Mouse (Mus musculus) urinary bladder, postnatal 36 days (tissue): ENCODE results near the gene Gm2115.

Experiments
- DNase-seq, 2 experiments: peaks; one replicate each; pipeline ENCODE4 v3.0.0; 2022; ENCODE audit warnings: low spot score in 2 of 2, mixed read lengths in 1 of 2

The Gm2115 gene

DNA sequence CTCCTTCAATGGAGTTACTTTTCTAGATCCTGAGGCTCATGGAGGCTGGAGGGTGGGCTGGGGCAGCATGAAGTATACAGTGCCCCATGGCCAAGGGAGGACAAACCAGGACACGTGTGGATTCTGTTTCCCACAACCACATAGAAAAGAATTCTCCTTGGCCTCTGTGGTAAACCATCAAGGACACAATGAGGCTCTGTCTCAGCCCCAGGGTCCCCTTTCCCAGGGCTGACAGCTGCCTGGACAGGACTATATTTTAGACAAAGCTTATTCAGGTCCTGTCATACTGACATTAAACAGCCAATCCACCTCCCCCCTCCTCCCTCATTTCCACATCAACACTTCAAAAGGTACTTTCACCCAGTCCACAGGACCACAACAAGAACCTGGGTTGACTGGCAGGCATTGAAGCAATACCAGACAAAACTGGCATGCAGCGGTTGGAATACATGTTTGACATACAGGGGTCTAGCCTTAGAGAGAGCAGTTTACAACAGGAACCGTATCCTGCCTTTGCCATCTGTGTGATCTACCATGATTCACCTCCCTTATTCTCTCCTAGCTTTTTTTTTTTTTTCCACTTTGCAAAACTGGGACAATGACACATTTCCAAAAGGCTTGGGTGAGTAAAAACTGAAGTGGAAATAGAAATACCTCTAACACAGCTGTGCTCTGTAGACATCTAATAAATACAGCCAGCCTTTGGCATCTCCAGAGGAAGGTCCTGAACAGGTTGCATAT is 57.8 kb downstream of the Gm2115 start:
- no peak for DNase-seq

DNA sequence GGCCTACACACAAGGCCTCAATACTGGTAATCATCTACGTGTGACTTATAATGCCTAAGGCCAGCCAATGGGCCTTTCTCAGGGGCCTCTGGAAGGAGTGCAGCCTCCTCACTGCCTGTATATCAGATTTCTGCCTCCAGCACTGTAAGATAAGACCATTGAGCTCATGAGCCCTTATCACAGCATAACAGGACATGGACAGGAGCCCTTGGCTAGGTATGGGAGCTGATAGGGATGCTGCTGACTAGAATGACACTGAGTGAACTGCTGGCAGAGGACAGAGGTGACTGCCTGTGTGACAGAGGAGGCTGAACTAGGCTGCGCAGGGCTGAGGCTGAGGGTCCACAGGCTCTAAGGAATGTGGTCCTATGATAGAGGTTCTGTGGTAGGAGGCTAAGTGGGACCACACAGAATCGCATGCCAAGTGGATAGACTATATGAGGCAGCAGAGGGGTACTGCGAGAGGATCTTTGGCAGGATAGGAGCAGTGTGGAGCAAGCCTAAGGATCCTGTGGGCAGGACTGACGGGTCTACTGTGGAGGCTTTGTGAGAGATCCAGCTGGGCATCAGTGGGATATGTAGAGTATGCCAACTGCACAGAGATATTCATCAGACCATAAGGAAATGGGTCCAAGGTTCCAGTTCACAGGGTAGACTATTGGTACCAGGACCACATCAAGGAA is 58.5 kb downstream of the Gm2115 start:
- DNase-seq, result no peak

DNA sequence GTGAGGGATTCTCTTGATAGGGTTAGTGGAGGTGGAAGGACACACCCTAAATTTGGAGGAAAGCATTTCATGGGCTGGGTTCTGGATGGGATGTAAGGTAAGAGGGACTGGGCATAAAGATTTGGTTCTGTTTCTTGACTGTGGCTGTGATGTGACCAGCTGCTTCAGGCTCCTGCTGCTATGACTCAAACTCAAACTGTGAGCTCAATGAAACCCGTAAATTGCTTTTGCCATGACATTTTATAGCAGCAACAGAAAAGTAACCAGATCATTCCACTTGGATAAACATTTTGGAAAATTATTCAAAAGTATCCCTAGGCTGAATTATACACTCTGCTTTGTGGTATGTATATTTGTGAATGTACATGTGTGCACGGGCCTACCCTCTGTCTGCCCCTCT is 61.9 kb downstream of the Gm2115 start:
- no peak for DNase-seq

DNA sequence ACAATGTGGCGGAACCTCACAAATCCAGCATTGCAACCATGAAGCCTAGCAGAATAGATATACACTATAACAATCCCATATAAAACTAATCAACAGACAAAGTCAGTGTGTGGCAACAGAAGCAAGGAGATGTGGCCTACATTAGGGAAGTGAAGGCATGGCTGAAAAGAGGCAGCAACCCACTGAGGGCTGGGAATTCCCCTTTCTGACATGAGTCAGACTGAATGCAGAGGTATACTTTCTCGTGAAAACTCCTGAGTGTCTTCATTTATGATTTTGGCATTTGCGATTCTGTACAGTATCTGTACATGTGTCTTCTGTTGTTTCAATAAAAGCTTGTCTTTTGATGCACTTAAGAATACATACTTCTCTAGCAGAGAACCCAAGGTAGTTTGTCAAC is 62.6 kb downstream of the Gm2115 start:
- DNase-seq, result no peak

DNA sequence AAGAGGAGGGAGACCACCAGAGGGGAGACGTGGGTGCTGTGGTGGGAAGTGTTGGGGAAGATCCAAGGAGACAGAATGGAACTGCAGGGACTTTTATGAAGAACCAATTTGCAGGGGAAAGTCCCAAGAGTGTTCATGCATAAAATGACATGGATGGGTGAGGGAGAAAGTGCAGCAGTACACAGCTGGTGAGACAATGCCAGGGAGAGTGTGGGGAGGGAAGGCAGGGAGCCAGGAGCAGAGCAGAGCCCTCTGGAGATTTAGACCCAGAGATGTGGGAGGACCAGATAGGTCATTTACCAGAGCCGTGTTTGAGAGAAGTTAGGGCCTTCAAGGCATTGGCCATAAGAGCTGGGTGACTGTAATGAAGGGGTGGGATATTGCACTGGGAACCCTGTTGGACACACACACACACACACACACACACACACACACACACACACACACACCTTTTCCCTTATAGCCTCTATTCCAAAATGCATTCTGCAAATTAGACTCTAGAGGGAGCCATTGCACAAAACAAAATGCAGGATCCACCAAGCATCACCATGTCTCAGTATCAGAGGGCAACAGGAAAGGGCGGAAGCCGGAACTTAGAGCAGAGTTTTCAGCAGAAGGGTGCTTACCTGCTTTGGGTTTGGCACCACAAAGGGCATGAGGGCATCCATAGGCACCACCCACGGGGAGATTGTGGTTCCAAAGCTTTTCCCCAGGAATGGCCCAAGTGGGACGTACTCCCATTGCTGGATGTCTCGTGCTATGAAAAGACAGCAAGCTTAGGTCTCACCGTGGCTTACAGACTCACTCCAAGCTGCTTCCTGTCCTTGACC is 65.5 kb downstream of the Gm2115 start:
- DNase-seq, result no peak

DNA sequence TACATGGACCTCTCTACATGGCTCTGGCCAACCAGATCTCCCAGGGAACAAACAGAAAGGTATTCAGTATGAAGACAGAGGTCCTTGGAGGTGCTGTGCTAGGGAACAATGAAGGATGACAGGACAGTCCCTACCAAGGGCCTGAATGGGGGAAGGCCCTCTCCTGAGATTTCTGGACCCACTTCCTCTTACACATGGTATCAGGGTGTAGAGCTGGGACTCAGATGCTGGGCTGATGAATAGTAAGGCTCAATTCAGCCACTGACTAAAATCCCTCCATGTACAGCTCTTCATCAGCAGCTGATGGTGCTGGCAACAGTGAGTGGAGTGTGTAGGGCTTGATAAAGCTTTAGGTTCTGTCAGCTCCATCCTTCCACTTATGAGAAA is 66.2 kb downstream of the Gm2115 start:
- DNase-seq, result no peak

DNA sequence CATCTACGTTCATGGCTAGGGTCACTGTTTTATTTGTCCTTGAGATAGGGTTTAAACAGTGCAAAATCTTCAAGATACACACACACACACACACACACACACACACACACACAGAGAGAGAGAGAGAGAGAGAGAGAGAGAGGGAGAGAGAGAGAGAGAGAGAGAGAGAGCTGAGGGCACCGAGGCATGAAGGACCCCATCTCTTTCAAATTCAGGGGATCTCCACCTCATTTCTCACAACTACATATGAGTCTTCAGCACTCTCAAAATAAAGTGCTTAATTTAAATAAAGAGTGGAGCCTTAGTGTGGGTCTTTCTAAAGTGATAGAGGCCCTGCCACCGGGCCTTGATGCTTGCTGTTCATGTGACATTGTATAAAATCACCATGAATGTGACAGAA is 67.2 kb downstream of the Gm2115 start:
- no peak for DNase-seq

DNA sequence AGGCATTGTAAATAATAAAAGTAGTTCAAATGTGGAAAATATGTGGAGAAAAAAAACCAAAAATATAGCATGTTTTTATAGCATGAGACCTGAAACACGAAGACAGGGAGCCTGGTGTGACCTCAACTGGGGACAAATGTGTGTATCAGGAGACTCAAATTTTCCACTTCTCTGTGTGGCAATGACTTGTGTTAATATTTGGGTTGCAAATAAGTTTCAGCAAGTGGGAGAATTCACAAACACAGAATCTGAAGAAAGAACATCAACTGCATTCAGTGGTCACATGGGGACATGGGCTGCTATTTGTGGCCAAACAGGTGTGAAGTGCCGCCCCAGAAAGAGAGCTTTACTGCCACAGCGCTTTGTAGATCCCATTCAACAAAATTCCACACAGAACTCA is 67.9 kb downstream of the Gm2115 start:
- no peak for DNase-seq

DNA sequence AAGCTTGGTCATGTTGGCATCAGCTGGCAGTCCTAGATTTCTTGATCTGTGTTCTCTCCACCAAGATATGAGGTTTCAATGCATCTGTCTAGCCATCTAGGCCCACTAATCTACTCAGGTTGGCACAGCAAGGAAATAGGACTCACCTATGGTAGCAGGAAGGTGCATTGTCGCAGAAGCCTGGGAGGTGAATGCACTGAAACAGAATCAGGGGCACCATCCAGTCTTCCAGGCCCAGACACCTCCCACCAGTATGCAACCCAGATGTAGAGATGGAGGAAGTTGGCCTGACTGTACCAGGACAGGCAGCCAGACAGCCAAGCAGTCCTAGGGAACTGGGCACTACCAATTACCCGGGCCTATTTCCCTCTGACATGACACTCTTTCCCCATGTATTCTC is 71.9 kb downstream of the Gm2115 start:
- no peak for DNase-seq

DNA sequence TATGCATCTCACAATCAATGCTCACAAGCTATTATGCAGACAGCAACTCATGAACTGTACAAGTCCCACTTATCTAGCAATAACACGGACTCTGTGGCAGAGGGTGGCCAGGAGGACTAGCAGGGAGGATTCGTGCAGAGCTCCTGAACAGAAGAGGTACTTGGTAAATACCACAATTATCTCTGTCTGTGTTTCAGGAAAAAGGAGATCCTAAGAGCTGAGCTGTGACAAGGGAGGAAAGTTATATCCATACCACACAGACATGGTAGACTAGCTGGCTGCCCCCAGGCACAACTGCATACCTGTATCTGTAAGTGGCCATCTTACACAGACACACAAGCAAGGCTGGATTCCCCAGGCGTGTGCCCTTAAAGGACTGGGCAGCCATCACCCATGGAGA is 72.6 kb downstream of the Gm2115 start:
- no peak for DNase-seq

DNA sequence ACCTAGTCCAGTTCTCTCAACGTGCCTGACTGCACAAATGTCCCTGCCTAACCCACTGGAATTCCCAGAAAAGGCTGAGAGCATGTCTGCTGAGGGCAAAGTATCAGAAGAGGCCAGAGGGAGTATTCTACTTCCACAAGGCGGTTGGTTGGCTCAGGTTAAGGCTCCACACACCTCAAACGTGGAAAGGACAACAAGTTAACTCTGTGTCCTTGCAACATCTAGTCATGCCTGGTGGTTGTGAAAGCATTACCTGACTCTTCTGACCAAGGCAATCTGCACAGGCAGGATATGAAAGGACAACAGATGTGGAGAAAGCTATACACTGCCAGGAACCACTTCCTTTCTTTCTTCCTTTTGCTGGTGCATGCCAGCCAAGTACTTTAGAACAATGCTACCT is 75.7 kb downstream of the Gm2115 start:
- DNase-seq, result peak in 1 of 2 experiments; percentile 26

DNA sequence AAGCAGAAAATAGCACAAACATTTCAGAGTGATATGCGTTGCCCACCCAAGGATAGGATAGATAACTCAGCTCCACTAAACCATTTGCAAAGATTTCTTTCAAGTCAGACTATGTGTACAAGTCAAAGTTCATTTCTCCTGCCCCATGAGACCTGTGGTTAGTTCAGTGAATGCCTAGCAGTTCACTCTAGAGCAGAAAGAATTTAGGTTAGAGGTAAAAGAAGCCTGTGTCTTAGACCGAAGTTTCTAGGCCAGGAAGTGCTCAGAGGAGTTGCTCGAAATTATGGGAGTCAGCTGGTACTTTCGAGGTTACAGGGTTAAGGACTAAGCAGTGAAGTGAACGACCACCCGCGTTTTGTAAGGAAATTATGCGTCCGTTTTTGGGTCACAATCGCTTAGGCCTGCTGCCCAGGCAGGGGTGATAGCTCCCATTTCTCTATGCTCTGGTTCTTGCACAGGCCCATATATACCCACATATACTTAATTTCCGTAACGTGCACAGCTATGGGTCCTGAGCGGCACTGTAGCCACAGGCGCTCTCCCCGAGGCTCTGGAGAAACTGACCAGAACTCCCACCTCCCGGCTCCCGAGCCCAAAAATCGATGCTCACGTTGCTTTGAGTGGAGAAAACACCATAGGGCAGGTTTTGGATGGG is 76.4 kb downstream of the Gm2115 start:
- DNase-seq, result no peak

DNA sequence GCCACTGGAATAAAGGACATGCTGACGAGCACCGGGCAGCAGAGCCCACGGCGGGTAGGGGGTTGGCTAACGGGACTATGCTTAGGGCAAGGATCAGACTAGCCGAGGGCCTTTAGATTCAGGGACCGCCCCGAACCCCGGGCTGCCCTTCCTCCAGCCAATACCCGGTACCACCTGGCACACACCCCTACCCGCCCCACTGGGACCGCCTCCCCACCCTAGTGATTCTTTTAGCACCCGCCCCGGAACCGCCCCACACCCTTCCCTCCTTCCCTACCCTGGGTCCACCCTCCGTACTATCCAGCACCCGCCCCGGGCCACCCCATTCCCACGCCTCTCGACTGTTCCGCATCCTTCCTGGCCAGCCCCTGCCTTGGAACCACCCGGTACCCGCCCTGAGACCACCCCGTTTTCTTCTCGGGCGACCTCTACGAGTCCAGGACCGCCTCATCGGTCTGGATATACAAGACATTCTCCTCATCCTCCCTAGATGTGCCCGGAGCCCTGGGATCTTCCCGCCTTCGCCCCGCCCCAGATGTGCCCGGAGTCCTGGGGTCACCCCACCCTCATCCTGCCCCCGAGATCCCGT is 77.0 kb downstream of the Gm2115 start:
- peak; percentile 80 to 90 for DNase-seq

DNA sequence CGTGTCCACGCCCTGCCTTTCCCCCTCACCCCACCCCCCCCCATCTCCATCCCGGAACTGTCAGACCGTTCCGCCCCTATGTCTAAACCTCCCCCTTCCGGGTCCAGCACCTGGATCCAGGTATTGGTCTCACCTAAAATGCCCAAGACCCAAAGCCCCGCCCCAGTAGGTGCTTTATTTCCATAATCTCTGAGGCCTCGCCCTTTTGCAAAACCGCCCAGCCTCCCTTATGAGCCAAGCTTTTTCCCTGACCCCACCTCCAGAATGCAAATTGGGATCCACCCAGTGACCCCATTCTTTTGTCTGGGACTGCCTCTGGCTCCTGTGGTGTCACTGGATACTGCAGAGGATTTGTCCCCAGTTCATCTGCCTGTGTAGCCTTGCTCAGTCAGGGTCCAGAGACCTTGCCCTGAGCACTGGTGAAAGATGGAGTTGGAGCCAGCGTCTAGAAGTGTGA is 77.6 kb downstream of the Gm2115 start, which contains the start of gene Fah:
TSS of gene Fah (minus strand) at position 430 of the 457 bp plus-strand sequence.
- DNase-seq, result peak; percentile 41 to 58

DNA sequence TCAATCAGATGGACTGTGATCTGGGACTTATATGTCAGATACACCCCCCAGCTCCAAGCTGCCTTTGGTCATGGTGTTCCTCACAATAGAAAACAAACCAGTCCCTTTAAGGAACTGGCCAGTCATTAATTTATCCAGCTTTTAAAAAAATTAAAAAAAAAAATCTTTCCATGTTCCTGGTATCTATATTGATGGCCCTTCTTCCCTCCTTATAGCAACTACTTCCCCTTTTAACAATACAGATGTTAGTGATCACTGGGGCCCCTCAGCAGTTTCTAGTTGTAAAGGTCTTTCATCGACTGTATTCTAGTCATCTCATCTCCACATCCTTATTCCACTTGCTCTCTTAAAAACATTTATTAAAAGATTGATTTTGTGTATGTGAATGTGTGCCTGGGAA is 82.9 kb downstream of the Gm2115 start:
- no peak for DNase-seq

DNA sequence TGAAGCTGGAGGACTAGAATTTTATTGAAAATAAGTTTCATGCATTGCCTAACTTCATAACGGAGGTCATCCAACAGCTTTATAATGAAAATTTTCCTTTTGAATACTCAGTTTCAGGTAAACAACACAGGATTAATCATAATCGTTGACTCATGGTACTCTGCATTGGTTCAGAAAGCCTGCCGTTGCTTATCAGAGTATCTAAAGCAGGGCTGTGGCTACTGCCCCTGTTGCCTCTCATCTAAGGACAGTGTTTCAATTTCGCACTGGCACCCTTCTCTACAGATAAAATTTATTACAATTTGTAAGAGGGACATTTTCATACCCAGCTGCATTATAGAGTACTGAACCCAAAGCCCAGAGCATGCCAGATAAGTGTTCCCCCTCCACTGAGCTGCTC is 83.7 kb downstream of the Gm2115 start:
- DNase-seq, result no peak

DNA sequence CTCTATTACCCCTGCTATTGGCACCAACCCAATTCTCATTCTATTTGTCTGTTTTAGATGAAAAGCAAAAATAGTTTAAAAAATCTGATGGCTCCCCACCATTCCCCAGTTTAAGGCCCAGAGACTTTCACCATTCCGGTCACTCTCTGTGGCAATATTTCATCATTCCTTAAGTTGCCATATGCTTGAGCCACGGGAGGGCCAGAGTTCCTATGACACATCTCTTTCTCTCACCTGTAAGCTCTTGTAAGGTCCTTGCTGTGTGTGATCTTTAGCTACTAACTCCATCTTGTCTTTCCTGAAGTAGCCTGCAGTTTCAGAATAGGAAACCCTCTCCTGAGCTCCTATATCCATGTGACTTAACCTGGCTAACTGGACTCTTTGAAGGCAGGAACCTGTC is 90.2 kb downstream of the Gm2115 start:
- DNase-seq, result no peak

DNA sequence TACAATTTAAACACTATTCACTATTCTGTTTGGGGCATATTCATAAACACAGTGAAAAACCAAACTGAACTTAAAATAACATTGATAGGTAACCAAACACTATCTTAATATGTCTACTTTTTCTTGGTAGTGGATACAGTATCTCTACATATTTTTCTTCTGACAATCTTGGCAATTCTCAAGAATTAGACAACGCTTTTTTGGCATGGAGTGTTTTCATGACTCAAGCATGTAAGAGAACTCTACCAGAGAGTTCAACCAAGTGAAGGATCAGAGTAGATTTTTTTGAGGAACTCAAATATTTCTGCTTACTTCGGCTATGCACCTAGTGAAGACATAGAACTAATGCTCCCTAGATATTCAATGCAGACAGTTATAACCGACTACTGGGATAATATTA is 92.2 kb downstream of the Gm2115 start:
- DNase-seq, result no peak

DNA sequence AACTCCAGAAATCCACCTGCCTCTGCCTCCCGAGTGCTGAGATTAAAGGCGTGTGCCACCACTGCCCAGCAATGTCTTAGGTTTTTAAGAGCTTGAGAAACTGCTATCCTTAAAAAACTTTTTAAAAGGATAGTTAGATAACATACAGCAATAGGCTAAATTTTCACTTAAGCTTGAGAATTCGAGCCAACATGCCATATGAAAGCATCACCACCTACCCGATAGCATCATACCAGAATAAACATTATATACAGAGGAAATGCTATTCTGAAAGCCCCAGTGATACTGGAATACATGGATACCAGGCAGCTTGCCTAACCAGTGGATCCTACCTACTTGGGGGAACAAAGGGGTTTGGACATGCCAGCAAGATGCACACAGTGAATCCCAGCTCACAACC is 95.0 kb downstream of the Gm2115 start:
- no peak for DNase-seq

DNA sequence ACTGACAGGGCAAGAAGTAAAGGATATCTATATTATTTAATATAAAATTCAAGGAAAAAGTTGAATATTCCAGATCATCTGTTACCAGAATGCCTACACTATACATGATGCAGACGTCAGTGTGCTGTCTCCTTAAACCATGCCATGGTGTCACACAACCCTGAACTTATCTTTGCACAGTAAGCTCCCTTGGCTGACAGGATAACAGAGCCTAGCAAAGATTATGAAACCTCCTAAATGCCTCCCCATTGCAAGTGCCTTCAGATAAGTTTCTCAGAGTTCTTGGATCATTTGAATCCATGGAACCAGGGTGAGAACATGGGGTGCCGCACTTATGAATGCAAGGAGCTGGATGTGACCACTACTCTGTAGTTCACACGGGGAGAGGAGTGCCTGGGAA is 103.1 kb downstream of the Gm2115 start:
- no peak for DNase-seq
